Mouse (Mus musculus) lung, embryonic 14.5 days (tissue): ENCODE results near the gene Pcyt2. TPM values are rescaled to one million over a fixed set of nuclear protein-coding genes. Genes with fewer than 3 reads are reported as not detected.

Experiments used
- ATAC-seq: fragments of 200-750 bp; cut with Nextera tagmentation; 2 replicates; pipeline ENCODE4 v1.8.0; 2017; ENCODE audit warnings: mild to moderate bottlenecking, moderate TSS enrichment, moderate library complexity; ENCODE audit not compliant: insufficient read depth
- DNase-seq: peaks from one replicate; pipeline ENCODE4 v3.0.0-alpha.2; 2015
- H3K27ac ChIP-seq: fragments of 300-500 bp; sonication (generic); 2 replicates; pipeline ENCODE4 v1.5.1; 2014; ENCODE audit warnings: low read depth, mild to moderate bottlenecking, moderate library complexity
- H3K27me3 ChIP-seq: fragments of 300-500 bp; sonication (generic); 2 replicates; pipeline ENCODE4 v1.6.1; 2014; ENCODE audit warnings: low read length, control low read depth; ENCODE audit not compliant: insufficient read depth
- H3K36me3 ChIP-seq: fragments of 300-500 bp; sonication (generic); 2 replicates; pipeline ENCODE4 v1.6.1; 2014; ENCODE audit warnings: control low read depth; ENCODE audit not compliant: insufficient read depth
- H3K4me1 ChIP-seq: fragments of 300-500 bp; sonication (generic); 2 replicates; pipeline ENCODE4 v1.6.1; 2014; ENCODE audit warnings: antibody characterized with exemption, control low read depth; ENCODE audit not compliant: insufficient read depth
- H3K4me2 ChIP-seq: fragments of 300-500 bp; sonication (generic); 2 replicates; pipeline ENCODE4 v1.6.1; 2014; ENCODE audit warnings: mild to moderate bottlenecking
- H3K4me3 ChIP-seq: fragments of 300-500 bp; sonication (generic); 2 replicates; pipeline ENCODE4 v1.5.1; 2014; ENCODE audit warnings: low read depth, low read length
- H3K9ac ChIP-seq: fragments of 300-500 bp; sonication (generic); 2 replicates; pipeline ENCODE4 v1.6.1; 2014
- H3K9me3 ChIP-seq: fragments of 300-500 bp; sonication (generic); 2 replicates; pipeline ENCODE4 v1.6.1; 2016; ENCODE audit warnings: low read depth, low read length, control low read depth
- CTCF ChIP-seq: IDR thresholded peaks from 2 replicates; pipeline ENCODE4 v1.5.1; 2016; ENCODE audit warnings: antibody characterized with exemption, low read depth
- WGBS: fragments of 180-500 bp; shearing (Covaris S2); extraction: QIAGEN DNeasy Blood & Tissue Kit; methylation state at CpG from one replicate; pipeline ENCODE4 v1.1.7; 2014; 5-methylcytosine and 5-hydroxymethylcytosine counted together
- polyA plus RNA-seq: library from polyadenylated mRNA; unstranded; fragments of >200 nt; fragmentation: Nextera tagmentation; extraction: Ambion mirVana; gene quantifications from 2 replicates; pipeline ENCODE4 v1.2.1, GENCODE M21; 2014

Gene Pcyt2
- polyA plus RNA-seq, 1 experiment from 2014 or later: 99.5 TPM

GRCm38 (mm10) chr11:120633520-120634343 lies 16.0 kb upstream of the Pcyt2 start, which contains the start of gene Mafg:
Gene Mafg, minus strand, starts transcription at chr11:120633600.
- Histone ChIP-seq H3K9ac (peak within 1 kb of the TSS; percentile 91), H3K4me2 (peak within 1 kb of the TSS; percentile 86), H3K36me3 (peaks cover 10% of the 10 kb centered on the region), H3K9me3 (no peaks in the 10 kb centered on the region), H3K4me1 (peaks cover 19% of the 10 kb centered on the region), H3K4me3 (peak within 1 kb of the TSS; percentile 95), H3K27ac (peak within 1 kb of the TSS; percentile 93), H3K27me3 (no peaks in the 10 kb centered on the region)
- peak; percentile 99 for DNase-seq
- no peak for TF ChIP-seq CTCF
- ATAC-seq: peak; percentile 89
- 10% methylated on average over 56 of the region's 58 CpGs for WGBS

- peak overlapping the region; percentile 95 for H3K4me3 ChIP-seq
- peak; percentile 77 for ATAC-seq
- H3K4me1 ChIP-seq: peaks cover 19% of the 10 kb centered on the region
- no peak for TF ChIP-seq CTCF
- peak overlapping the region; percentile 91 for H3K9ac ChIP-seq
- H3K9me3 ChIP-seq: no peaks in the 10 kb centered on the region
- peak overlapping the region; percentile 93 for H3K27ac ChIP-seq
- DNase-seq: peak; percentile 79
- WGBS: under 1% methylated on average over 107 of the region's 116 CpGs
- peak overlapping the region; percentile 86 for H3K4me2 ChIP-seq
- H3K27me3 ChIP-seq: no peaks in the 10 kb centered on the region
- H3K36me3 ChIP-seq: peaks cover 16% of the 10 kb centered on the region
Measured at GRCm38 (mm10) chr11:120632559-120633519, 15.1 kb upstream of the Pcyt2 start.

DNA sequence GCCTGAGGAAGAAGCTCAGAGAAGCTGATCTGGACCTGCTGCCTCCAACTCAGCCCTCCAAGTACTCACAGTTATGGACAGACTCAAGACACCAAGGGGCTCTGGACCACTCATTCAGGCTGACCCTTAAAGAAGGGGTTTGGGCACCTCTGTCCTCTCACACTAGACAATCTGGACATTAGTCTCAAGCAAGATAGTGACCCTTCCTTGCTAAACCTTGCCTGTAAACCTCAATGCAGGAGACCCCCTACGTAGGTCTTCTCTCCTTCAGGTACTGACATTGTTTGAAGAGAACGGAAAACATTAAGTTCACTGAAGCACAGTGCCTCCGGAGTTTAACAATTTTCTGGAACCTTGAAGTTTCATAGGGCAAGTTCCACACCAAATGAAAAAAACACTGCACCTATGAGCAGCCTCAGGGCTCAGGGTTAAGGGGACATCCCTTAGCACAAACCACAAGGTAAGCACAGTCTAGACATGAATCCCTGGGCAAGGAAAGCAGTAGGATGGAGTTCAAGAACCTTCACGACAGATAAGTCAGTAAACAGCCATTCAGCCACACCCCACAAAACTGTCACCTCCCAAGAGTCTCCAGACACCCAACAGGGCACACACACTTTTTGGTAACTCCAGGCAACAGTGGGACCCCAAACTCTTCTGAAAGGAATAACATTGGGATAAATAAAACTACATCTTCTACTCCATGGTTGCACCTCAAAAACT lies 14.2 kb upstream of the Pcyt2 start:
- H3K9ac ChIP-seq: peak overlapping the region; percentile 91
- peaks cover 19% of the 10 kb centered on the region for H3K4me1 ChIP-seq
- no peak for TF ChIP-seq CTCF
- 43% methylated on average over 4 of the region's 4 CpGs for WGBS
- H3K9me3 ChIP-seq: no peaks in the 10 kb centered on the region
- H3K27ac ChIP-seq: peak overlapping the region; percentile 93
- H3K4me2 ChIP-seq: peak overlapping the region; percentile 86
- H3K27me3 ChIP-seq: no peaks in the 10 kb centered on the region
- peak overlapping the region; percentile 95 for H3K4me3 ChIP-seq
- ATAC-seq: no peak
- DNase-seq: no peak
- peaks cover 26% of the 10 kb centered on the region for H3K36me3 ChIP-seq

- no peak for TF ChIP-seq CTCF
- H3K27ac ChIP-seq: peak overlapping the region; percentile 70
- no peak for DNase-seq
- peaks cover 19% of the 10 kb centered on the region for H3K4me1 ChIP-seq
- peak overlapping the region; percentile 47 for H3K9ac ChIP-seq
- ATAC-seq: no peak
- no peaks in the 10 kb centered on the region for H3K9me3 ChIP-seq
- peak overlapping the region; percentile 15 for H3K4me3 ChIP-seq
- peak overlapping the region; percentile 86 for H3K4me2 ChIP-seq
- no peaks in the 10 kb centered on the region for H3K27me3 ChIP-seq
- WGBS: 26% methylated on average over 7 of the region's 7 CpGs
- peaks cover 30% of the 10 kb centered on the region for H3K36me3 ChIP-seq
Measured at GRCm38 (mm10) chr11:120630881-120631725, 13.4 kb upstream of the Pcyt2 start.

- H3K27ac ChIP-seq: peak overlapping the region; percentile 70
- 56% methylated on average over 5 of the region's 5 CpGs for WGBS
- peaks cover 19% of the 10 kb centered on the region for H3K4me1 ChIP-seq
- H3K27me3 ChIP-seq: no peaks in the 10 kb centered on the region
- H3K4me2 ChIP-seq: peak overlapping the region; percentile 86
- peak overlapping the region; percentile 15 for H3K4me3 ChIP-seq
- no peaks in the 10 kb centered on the region for H3K9me3 ChIP-seq
- H3K9ac ChIP-seq: peak overlapping the region; percentile 47
- H3K36me3 ChIP-seq: peaks cover 30% of the 10 kb centered on the region
- DNase-seq (no peak), ATAC-seq (no peak)
- no peak for TF ChIP-seq CTCF
Measured at GRCm38 (mm10) chr11:120630401-120630871, 12.7 kb upstream of the Pcyt2 start.

DNA sequence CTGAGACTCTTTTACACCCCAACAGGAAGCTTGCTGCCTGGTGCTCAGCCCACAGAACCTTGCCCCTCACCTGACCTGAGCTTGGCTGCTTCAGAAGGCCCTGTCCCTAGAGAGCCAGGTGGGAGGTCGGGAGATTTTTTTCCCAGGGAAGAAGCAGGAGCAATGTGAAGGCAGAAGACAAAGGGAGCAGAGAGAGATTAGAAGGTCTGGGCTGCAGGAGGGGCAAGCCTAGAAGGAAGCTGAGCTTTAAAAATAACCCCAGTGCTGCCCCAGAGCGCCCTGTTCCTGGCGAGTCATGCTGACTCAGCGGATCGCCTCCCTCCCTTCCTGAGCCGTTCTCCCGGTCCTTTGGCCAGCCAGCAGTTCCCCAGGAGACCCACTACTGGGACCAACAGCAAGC lies 12.2 kb upstream of the Pcyt2 start:
- Histone ChIP-seq H3K4me1 (peaks cover 22% of the 10 kb centered on the region), H3K4me3 (peak overlapping the region; percentile 15), H3K27ac (peak overlapping the region; percentile 70), H3K9me3 (no peaks in the 10 kb centered on the region), H3K27me3 (no peaks in the 10 kb centered on the region), H3K36me3 (peaks cover 30% of the 10 kb centered on the region), H3K4me2 (peak overlapping the region; percentile 86), H3K9ac (peak overlapping the region; percentile 47)
- TF ChIP-seq CTCF: no peak
- DNase-seq: peak; percentile 39
- 50% methylated on average over 7 of the region's 7 CpGs for WGBS
- no peak for ATAC-seq
